Mouse (Mus musculus): Measurements from ENCODE around the gene Glrp1. TPM values are rescaled to one million over a fixed set of nuclear protein-coding genes. Genes with fewer than 3 reads are reported as not detected.

Glrp1 gene
- polyA plus RNA-seq, 1 experiment from 2014 or later, result 0.11 TPM

DNA sequence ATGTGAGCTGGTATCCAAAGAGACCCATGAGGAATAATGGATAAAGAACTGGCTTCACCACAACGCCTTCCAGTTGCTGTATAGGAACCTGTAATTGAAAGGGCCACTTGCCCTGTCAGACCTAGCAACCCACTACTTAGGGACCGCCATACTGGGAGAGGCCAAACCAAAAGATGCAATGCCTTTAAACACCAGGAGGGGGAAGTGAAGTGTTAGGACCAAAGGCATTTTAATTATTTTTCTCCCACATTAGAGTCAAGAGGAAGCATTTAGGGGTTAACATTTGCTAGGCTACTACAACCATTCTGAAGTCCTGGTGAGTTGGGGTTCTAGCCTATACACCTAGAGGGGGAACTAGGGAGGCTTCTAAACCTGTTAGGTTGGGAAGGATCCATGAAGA lies 36.0 kb downstream of the Glrp1 start:
- Histone ChIP-seq H3K27ac (ENCODE audit: low read depth, low read length) (peak overlapping the region; percentile 91), H3K4me3 (ENCODE audit: low read length) (no peak overlapping the region), H3K4me1 (ENCODE audit: control insufficient read depth, insufficient read depth, low read length) (peaks cover 56% of the 10 kb centered on the region), H3K9ac (ENCODE audit: low read depth, low read length) (no peak overlapping the region), H3K27me3 (ENCODE audit: control insufficient read depth, insufficient read depth, low read length) (no peaks in the 10 kb centered on the region), H3K9me3 (ENCODE audit: control insufficient read depth, low read length) (no peaks in the 10 kb centered on the region), H3K4me2 (replicated peaks; ENCODE audit: low read depth, low read length) (no peak overlapping the region), H3K36me3 (ENCODE audit: control insufficient read depth, insufficient read depth, low read length) (no peaks in the 10 kb centered on the region)
- 80% methylated on average over 2 of the region's 2 CpGs for WGBS
- no peak for ATAC-seq (ENCODE audit: low FRiP score, low TSS enrichment)

DNA sequence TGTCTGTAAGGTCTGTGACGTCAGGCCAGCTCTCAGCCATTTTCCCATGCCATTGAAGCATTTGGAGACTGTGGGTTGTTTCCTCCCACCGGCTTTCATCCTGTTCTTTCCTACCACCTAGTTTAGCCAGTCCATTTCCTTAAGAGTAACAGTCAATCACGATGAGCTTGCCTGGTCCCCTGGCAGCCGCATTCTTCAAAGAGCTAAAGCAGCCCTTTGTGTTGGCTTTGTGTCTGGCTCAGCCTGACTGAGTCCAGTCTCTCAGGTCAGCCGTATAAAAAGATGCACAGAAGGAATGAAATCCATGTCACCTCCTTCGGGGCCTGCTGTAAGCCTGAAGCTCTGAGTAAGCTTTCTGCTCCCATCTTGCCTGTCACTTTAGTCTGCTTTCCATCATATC lies 37.6 kb downstream of the Glrp1 start:
- H3K4me3 ChIP-seq (ENCODE audit: low read length), result no peak overlapping the region
- H3K36me3 ChIP-seq (ENCODE audit: control insufficient read depth, insufficient read depth, low read length), result no peaks in the 10 kb centered on the region
- peaks cover 52% of the 10 kb centered on the region for H3K4me1 ChIP-seq (ENCODE audit: control insufficient read depth, insufficient read depth, low read length)
- H3K4me2 ChIP-seq (replicated peaks; ENCODE audit: low read depth, low read length), result no peak overlapping the region
- peak overlapping the region; percentile 62; the same call in 1 of the 2 replicates for H3K27ac ChIP-seq (ENCODE audit: low read depth, low read length)
- no peaks in the 10 kb centered on the region for H3K9me3 ChIP-seq (ENCODE audit: control insufficient read depth, low read length)
- H3K9ac ChIP-seq (ENCODE audit: low read depth, low read length), result no peak overlapping the region
- WGBS, result 34% methylated on average over 6 of the region's 6 CpGs
- no peak for ATAC-seq (ENCODE audit: low FRiP score, low TSS enrichment)
- H3K27me3 ChIP-seq (ENCODE audit: control insufficient read depth, insufficient read depth, low read length), result no peaks in the 10 kb centered on the region

- H3K9ac ChIP-seq (ENCODE audit: low read depth, low read length), result no peak overlapping the region
- 85% methylated on average over 4 of the region's 4 CpGs for WGBS
- H3K4me2 ChIP-seq (replicated peaks; ENCODE audit: low read depth, low read length), result no peak overlapping the region
- no peak overlapping the region for H3K4me3 ChIP-seq (ENCODE audit: low read length)
- peaks cover 28% of the 10 kb centered on the region for H3K4me1 ChIP-seq (ENCODE audit: control insufficient read depth, insufficient read depth, low read length)
- H3K9me3 ChIP-seq (ENCODE audit: control insufficient read depth, low read length), result no peaks in the 10 kb centered on the region
- no peaks in the 10 kb centered on the region for H3K27me3 ChIP-seq (ENCODE audit: control insufficient read depth, insufficient read depth, low read length)
- H3K36me3 ChIP-seq (ENCODE audit: control insufficient read depth, insufficient read depth, low read length), result no peaks in the 10 kb centered on the region
- no peak for ATAC-seq (ENCODE audit: low FRiP score, low TSS enrichment)
- no peak overlapping the region for H3K27ac ChIP-seq (ENCODE audit: low read depth, low read length)
These were observed 40.1 kb downstream of the Glrp1 start for GRCm38 (mm10) chr1:88469746-88470145.

- Histone ChIP-seq H3K9ac (ENCODE audit: low read depth, low read length) (no peak overlapping the region), H3K27ac (ENCODE audit: low read depth, low read length) (no peak overlapping the region), H3K4me1 (ENCODE audit: control insufficient read depth, insufficient read depth, low read length) (peaks cover 19% of the 10 kb centered on the region; the same call in 1 of the 2 replicates), H3K9me3 (ENCODE audit: control insufficient read depth, low read length) (no peaks in the 10 kb centered on the region), H3K36me3 (ENCODE audit: control insufficient read depth, insufficient read depth, low read length) (no peaks in the 10 kb centered on the region), H3K4me3 (ENCODE audit: low read length) (no peak overlapping the region), H3K27me3 (ENCODE audit: control insufficient read depth, insufficient read depth, low read length) (no peaks in the 10 kb centered on the region), H3K4me2 (replicated peaks; ENCODE audit: low read depth, low read length) (no peak overlapping the region)
- 78% methylated on average over 2 of the region's 2 CpGs for WGBS
- no peak for ATAC-seq (ENCODE audit: low FRiP score, low TSS enrichment)
These were observed 41.5 kb downstream of the Glrp1 start for GRCm38 (mm10) chr1:88468335-88468734.

DNA sequence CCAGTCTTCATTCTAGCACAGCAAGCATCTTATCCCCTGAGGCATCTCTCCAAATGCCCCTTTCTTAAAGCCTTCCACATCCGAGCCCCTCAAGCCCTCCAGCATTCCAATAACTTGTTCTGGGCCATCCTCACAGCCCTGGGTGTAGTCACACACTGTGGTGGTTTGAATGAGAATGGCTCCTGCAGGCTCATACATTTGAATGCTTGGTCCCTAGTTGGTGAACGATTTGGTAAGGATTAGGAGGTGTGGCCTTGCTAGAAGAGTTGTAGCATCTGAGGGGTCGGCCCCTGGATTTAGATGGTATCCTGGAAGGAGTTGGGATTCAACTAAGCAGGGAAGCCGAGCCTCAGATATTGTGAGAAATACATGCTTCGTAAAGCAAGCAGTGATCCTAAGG lies 42.0 kb downstream of the Glrp1 start:
- no peaks in the 10 kb centered on the region for H3K27me3 ChIP-seq (ENCODE audit: control insufficient read depth, insufficient read depth, low read length)
- WGBS, result 79% methylated on average over 5 of the region's 5 CpGs
- H3K36me3 ChIP-seq (ENCODE audit: control insufficient read depth, insufficient read depth, low read length), result no peaks in the 10 kb centered on the region
- no peak overlapping the region for H3K4me3 ChIP-seq (ENCODE audit: low read length)
- H3K9ac ChIP-seq (ENCODE audit: low read depth, low read length), result no peak overlapping the region
- H3K4me1 ChIP-seq (ENCODE audit: control insufficient read depth, insufficient read depth, low read length), result peaks cover 14% of the 10 kb centered on the region; the same call in 1 of the 2 replicates
- H3K9me3 ChIP-seq (ENCODE audit: control insufficient read depth, low read length), result no peaks in the 10 kb centered on the region
- no peak overlapping the region for H3K4me2 ChIP-seq (replicated peaks; ENCODE audit: low read depth, low read length)
- no peak overlapping the region for H3K27ac ChIP-seq (ENCODE audit: low read depth, low read length)
- ATAC-seq (ENCODE audit: low FRiP score, low TSS enrichment), result no peak

- ATAC-seq (ENCODE audit: low FRiP score, low TSS enrichment), result no peak
- Histone ChIP-seq H3K27ac (ENCODE audit: low read depth, low read length) (no peak overlapping the region), H3K4me3 (ENCODE audit: low read length) (no peak overlapping the region), H3K4me2 (replicated peaks; ENCODE audit: low read depth, low read length) (no peak overlapping the region), H3K9me3 (ENCODE audit: control insufficient read depth, low read length) (no peaks in the 10 kb centered on the region), H3K36me3 (ENCODE audit: control insufficient read depth, insufficient read depth, low read length) (no peaks in the 10 kb centered on the region), H3K9ac (ENCODE audit: low read depth, low read length) (no peak overlapping the region), H3K4me1 (ENCODE audit: control insufficient read depth, insufficient read depth, low read length) (0 out of 2 replicates have a peak, but pooled peaks cover 6% of the 10 kb centered on the region), H3K27me3 (ENCODE audit: control insufficient read depth, insufficient read depth, low read length) (no peaks in the 10 kb centered on the region)
- 68% methylated on average over 8 of the region's 8 CpGs for WGBS
These were observed 43.4 kb downstream of the Glrp1 start for GRCm38 (mm10) chr1:88466325-88467064.

- ATAC-seq (ENCODE audit: low FRiP score, low TSS enrichment), result peak; percentile 47; the same call in 1 of the 2 replicates
- H3K9ac ChIP-seq (ENCODE audit: low read depth, low read length), result no peak overlapping the region
- no peaks in the 10 kb centered on the region for H3K36me3 ChIP-seq (ENCODE audit: control insufficient read depth, insufficient read depth, low read length)
- no peaks in the 10 kb centered on the region for H3K9me3 ChIP-seq (ENCODE audit: control insufficient read depth, low read length)
- no peaks in the 10 kb centered on the region for H3K27me3 ChIP-seq (ENCODE audit: control insufficient read depth, insufficient read depth, low read length)
- 77% methylated on average over 4 of the region's 4 CpGs for WGBS
- no peak overlapping the region for H3K4me2 ChIP-seq (replicated peaks; ENCODE audit: low read depth, low read length)
- no peak overlapping the region for H3K4me3 ChIP-seq (ENCODE audit: low read length)
- no peak overlapping the region for H3K27ac ChIP-seq (ENCODE audit: low read depth, low read length)
- 0 out of 2 replicates have a peak, but pooled peaks cover 6% of the 10 kb centered on the region for H3K4me1 ChIP-seq (ENCODE audit: control insufficient read depth, insufficient read depth, low read length)
These were observed 44.1 kb downstream of the Glrp1 start for GRCm38 (mm10) chr1:88465722-88466121.

GRCm38 (mm10) chr1:88464109-88464905 lies 45.6 kb downstream of the Glrp1 start:
- no peak overlapping the region for H3K4me3 ChIP-seq (ENCODE audit: low read length)
- 79% methylated on average over 6 of the region's 6 CpGs for WGBS
- ATAC-seq (ENCODE audit: low FRiP score, low TSS enrichment), result no peak
- no peaks in the 10 kb centered on the region for H3K9me3 ChIP-seq (ENCODE audit: control insufficient read depth, low read length)
- H3K9ac ChIP-seq (ENCODE audit: low read depth, low read length), result no peak overlapping the region
- H3K36me3 ChIP-seq (ENCODE audit: control insufficient read depth, insufficient read depth, low read length), result no peaks in the 10 kb centered on the region
- no peak overlapping the region for H3K4me2 ChIP-seq (replicated peaks; ENCODE audit: low read depth, low read length)
- H3K4me1 ChIP-seq (ENCODE audit: control insufficient read depth, insufficient read depth, low read length), result no peaks in the 10 kb centered on the region
- H3K27me3 ChIP-seq (ENCODE audit: control insufficient read depth, insufficient read depth, low read length), result no peaks in the 10 kb centered on the region
- H3K27ac ChIP-seq (ENCODE audit: low read depth, low read length), result no peak overlapping the region

DNA sequence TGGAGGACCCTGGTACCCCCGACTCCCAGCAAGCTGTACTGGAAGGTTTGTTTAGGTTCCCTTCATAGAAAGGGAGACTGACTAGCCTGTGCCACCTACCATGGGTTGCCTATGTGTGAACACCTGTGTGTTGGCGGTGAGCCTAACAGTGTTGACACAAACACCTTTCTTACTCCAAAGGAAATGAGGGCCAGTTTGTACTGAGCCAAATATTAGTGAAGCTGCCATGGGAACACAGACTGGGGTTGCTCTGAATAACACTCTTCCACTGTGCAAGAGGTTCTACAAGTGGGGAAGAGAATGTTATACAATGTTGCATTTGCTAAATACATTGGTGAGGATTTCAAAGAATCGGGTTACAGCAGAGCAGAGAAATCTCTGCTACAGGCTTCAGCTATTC lies 46.6 kb downstream of the Glrp1 start:
- H3K4me2 ChIP-seq (replicated peaks; ENCODE audit: low read depth, low read length), result no peak overlapping the region
- WGBS, result 88% methylated on average over 3 of the region's 3 CpGs
- no peak overlapping the region for H3K9ac ChIP-seq (ENCODE audit: low read depth, low read length)
- H3K27me3 ChIP-seq (ENCODE audit: control insufficient read depth, insufficient read depth, low read length), result no peaks in the 10 kb centered on the region
- H3K27ac ChIP-seq (ENCODE audit: low read depth, low read length), result no peak overlapping the region
- ATAC-seq (ENCODE audit: low FRiP score, low TSS enrichment), result no peak
- H3K4me1 ChIP-seq (ENCODE audit: control insufficient read depth, insufficient read depth, low read length), result no peaks in the 10 kb centered on the region
- H3K9me3 ChIP-seq (ENCODE audit: control insufficient read depth, low read length), result no peaks in the 10 kb centered on the region
- H3K4me3 ChIP-seq (ENCODE audit: low read length), result no peak overlapping the region
- no peaks in the 10 kb centered on the region for H3K36me3 ChIP-seq (ENCODE audit: control insufficient read depth, insufficient read depth, low read length)

Measured in kidney, embryonic 14.5 days (tissue).